Mouse (Mus musculus) embryo, embryonic 9.5 days (tissue): ENCODE results near the gene Gm10842.

Experiments used
- DNase-seq: peaks from one replicate; pipeline ENCODE4 v3.0.0-alpha.2; 2017; ENCODE audit errors: extremely low spot score

Gm10842 gene

DNA sequence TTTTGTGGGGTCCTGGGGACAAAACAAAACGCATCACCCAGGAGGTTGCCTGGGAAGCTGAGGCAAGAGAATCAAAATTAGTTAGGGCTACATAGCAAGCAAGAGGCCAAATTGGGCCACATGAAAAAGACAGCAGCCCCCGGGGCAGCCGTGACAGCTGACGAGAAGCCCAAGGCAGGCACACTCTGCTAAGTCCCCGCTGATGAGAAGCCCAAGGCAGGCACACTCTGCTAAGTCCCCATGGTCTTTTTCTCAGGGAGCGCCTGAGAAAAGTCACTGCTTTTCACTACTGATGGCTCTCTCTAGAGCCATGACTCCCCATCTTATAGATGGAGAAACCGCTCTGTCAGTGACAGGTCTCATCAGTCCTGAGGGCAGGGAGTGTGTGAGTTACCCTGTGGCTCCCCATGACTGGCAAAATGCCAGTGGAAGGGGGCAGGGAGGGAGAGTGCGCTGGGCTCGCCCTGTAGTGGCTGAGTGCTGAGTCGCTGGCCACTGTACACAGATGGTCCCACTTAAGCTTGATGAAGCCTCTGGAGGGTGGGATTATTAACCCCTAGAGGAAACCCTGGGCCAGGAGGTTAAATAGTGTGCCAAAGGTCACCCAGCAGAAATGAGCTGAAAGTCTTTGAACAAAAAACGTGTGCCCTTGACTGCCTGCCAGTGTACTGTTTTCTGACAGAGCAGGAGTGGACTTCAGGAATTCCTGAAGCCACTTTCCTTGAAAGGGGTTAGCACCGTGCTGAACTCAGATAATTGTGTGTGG lies 6.6 kb downstream of the Gm10842 start:
- peak; percentile 74 for DNase-seq

DNA sequence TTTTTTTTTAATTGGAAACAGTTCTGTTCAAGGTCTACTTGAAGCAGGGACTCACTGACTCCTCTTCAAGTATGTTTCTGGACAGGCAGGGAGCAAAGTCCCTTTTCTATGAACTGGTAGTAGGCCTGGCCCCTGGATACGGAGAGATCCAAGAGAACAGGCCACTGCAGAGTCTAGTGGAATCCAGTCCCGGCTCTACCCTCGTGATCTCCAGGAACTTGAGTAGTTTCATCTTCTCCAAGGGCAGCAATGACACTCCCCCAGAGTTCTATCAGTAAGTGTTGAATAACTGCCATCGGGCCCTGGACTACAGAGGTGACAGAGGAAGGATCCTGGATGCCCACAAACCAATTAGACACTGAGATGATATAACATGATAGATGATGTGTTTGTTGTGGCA lies 9.2 kb downstream of the Gm10842 start:
- DNase-seq: no peak

DNA sequence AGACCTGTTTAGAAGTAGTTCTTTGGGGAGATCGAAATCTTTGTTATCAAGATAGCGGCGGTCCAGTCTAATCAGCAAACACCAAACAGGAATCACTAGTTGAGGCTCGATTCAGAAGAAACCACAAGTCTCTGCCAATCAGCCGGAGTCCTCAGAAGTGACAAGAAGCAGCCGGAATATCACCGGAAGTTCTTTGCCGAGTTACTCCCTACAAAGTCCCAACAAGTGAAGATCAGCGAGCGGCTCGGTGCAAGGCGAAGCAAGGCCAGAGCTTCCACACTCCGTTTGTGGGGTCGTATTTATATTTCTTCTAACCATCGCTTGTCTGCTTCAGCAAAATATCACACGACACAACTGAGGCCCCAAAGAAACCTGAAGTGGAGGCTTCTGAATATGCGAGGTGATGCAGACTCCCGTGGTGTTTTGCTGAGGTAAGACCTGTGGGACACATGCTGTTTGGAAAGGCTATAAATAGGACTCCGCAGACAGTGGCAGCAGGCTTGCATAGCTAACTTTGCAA lies 10.1 kb downstream of the Gm10842 start:
- no peak for DNase-seq

DNA sequence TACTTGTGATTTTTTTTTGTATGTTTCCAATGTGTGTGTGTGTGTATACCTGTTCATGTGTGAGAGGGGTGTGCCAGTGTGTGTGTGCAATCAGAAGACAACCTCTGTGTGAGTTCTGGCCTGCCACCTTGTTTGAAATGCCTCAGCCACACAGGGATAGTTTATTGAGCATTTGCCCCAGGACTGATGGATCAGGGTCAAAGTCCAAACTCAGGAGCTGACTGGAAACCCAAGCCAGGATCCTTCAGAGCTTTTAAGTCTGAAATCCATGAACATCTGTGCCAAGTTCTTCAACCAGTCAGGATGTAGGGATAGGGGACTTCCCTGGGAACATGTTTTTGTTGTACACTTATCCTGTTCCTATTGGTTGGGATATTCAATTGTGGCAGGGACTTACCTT lies 11.4 kb downstream of the Gm10842 start:
- no peak for DNase-seq

DNA sequence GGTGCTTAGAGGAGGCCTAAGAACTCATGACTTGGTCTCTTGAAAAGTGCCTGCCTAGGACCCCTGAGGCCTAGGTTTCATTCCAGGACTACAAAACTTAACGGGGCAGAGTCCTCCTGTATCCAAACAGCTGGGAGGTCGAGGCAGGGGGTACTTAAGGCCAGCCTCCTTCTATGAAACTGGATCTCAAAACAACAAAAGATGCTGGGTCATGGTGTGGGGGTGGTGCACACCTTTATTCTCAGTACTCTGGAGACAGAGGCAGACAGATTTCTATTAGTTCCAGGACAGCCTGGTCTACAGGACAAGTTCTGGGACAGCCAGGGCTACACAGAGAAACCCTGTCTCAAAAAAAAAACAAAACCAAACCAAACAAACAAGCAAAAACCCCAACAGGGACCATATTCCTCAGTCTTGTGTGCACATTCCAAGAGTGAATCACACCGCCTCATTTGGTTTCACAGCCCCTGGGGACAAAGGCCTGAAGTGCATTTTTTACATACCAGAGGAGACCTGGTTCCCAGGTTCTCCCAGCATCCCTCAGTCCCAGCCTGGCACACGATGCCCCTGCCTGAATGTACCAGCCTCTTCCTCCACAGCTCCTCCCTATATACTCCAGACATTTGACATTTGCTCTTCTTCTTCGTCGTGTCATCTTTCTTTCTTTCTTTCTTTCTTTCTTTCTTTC lies 13.1 kb downstream of the Gm10842 start:
- no peak for DNase-seq

DNA sequence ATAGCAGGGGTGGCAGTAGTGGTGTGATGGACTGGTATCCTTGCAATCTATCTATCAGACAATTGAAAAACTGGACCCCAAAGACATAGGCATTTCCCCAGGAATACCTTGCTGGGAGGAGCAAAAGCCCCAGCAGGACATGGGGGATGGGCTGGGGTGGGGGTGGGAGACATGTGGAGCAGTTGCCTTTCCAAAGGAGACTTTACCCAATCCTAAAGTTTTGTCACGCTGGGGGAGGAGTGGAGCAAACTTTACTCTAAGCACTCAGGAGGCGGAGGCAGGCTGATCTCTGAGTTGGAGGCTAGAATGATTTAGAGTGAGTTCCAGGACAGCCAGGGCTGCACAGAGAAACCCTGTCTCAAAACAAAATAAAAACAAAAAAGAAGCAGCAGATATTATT lies 14.7 kb downstream of the Gm10842 start:
- DNase-seq: no peak

DNA sequence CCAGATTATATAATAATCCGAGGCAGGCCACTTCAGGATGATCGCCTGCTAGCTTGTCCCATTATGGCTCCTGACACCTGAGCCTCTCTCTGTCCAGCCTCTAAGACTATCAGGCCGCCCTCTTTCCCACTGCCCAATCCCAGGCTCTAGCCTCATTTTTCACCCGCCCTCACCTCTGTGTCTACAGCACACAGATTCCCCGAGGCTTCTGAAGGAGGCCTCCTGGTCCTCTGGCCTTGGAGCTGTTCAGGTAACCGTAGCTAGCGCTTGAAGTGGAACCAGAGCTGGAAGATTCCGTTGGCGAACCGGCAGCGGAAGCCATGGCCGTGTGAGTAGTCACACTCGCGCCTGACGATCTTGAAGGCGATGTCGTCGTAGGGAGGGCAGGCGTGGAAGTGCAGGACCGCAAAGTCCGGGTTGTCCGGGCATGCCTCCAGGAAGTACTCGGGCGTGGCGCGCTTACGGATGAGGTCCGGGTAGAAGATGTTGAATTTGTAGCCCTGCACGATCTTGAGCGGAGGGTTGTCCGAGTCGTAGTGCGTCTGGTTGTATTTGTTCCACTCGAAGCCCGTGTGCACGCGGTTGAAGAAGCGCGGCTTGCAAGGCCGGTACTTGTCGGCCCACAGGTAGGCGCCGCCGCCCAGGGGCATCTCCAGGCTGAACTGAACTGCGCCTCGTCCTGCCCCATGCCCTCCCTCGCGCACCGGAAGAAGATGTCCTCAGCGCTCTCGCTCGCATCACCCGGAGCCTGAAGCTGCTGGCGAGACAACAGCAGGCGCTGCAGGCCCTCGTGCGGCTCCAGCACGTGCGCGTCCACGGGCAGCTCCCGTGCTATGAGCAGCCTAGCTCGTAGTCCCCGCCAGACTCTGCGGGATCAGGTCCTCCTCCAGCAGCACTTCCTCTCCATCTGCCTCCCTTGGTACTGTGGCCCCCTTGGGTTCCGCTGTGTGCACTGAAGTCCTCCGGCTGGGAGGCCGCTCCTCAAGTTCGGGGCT lies 18.1 kb downstream of the Gm10842 start:
- no peak for DNase-seq

DNA sequence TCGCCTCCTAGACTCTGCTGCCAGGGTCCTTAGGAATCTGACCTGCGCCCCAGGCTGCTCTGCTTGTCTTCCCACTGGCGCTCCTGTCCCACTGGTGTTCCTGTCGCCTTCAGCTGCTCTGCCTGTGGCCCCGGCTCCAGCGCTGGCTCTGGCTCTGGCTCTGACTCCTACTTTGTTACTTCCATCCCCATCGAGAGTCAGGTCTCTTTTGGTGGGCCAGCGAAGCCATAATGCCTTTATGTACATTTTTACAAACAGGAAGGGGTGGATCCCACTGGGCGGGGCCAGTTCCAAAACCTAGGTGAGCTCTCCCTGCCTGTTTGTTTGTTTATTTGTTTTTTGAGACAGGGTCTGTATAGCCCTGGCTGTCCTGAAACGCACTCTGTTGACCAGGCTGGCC lies 20.1 kb downstream of the Gm10842 start:
- no peak for DNase-seq

DNA sequence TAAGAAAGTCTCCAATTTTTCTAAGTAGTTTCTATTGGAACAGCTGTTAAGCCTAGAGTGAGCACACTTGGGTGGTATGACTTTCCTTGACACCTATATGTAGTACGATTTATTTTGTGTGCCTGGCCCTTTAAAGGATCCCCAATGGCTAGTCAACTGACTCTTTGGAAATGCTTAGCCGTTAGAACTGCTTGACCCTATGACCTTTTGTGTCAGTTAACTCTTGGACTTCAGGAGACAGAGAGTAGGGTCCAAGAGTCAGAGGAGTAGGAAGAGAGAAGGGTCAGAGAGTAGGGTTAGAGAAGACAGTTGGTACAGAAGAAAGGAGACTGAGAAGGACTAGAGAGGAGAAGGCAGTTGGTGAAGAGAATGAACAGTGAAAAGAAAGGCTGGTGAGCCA lies 31.8 kb downstream of the Gm10842 start, which contains the start of gene Tlk2:
Tlk2 (plus strand) TSS at position 292 of the 400 bp plus-strand sequence.
- DNase-seq: no peak

DNA sequence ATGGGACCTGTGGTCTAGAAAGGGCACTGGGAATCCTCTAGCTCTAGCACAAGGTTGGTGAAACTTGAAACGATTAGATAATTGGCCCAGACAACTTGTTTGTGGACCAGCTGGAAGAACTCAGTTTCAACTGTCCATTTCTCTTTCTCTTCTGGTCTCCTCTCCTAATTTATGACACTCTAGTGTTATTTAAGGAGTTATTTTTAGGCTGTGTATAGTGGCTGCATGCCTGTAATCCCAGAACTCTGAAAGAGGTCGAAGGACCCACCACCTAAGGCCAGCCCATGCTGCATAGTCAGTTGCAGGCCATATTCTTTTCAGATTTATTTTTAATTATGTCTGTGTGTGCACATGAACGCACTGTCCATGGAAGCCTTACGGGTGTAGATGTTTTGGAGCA lies 32.8 kb downstream of the Gm10842 start:
- DNase-seq: no peak

DNA sequence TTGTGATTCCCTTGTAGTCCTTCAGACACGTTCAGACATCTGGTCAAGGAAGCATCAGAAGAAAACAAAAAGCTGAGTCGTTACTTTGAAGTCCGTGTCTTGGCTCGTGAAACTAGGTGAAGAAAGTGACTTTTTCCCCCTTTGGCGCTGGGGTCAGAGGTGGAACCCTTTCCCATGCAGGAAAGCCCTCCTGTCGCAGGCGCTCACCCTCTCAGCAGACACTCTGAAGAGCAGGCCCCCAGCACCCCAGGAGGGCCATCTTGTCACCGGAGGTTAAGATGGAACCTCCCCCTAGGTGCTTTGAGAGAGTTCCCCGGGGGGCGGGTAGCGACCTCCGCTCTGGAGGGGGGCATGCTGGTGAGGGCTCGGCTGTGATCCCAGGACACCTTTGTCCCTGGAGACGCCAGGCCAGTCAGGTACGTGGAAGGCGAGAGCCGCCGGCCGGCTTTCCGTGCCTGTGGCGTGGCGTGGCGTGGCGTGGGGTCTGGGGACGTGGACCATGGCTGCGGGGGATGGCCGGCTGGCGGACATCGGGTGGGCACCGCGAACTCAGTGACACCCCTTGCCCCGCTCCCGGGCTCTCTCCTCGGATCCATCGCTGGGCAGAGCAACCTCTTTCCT lies 33.9 kb downstream of the Gm10842 start:
- peak; percentile 63 for DNase-seq

DNA sequence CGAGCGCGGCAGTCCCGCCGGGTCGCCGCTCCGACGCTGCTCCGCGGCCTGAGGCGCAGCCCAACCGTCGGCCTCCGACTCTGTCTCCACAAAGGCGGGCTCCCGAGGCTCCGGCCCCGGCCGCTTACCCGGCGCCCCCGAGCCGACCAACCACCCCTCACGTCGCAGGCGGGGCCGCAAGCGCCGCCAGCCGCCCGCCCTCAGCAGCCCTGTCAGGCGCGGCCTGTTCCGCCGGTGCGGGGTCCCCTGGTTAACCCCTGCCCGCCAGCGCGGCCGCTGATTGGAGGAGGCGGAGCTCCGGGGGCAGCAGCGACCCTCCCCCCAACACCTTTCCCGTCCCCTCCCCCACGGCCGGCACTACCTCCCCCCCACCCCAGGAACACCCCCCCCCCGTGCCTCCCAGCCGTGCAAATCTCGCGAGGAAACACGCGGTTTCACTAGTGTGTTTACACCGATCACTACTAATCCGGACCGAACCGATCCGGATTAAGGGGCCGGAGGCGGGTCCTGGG lies 34.5 kb downstream of the Gm10842 start:
- peak; percentile 97 for DNase-seq

DNA sequence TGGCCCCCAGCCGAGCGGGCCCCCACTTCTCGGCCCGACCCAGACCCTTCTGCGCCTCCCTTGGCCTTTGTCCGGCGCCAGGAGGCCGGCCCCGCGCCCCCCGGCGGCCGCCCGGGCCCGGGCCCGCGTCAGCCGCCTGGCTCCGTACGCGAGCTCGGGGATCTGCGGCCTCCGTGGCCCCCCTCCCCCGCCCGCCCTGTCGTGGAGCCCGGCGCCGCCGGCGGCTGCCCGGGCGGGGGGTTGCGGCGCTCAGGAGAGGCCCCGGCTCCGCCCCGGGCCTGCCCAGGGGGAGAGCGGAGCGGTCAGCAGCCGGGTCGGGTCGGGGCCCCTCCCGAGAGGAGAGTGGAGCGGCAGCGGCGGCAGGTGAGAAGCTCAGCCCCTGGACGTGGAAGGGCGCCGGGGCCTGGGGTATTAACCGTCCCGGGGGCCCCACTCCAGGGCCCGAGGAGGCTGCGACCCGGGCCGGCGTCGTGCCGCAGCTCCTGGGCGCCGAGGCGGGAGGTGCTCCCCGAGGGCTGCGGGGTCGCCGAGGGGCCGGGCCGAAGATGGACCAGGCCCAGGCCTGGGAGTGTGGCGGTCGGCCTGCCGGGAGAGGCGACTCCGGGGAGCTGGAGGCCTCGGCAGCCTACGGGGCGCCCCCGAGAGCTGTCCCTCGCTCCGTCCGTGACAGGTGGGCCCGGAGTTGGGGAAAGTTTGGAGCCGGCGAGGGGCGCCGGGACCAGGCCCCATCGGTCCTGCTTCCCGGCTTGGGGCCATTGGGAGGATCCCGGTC lies 35.2 kb downstream of the Gm10842 start:
- peak; percentile 68 for DNase-seq

DNA sequence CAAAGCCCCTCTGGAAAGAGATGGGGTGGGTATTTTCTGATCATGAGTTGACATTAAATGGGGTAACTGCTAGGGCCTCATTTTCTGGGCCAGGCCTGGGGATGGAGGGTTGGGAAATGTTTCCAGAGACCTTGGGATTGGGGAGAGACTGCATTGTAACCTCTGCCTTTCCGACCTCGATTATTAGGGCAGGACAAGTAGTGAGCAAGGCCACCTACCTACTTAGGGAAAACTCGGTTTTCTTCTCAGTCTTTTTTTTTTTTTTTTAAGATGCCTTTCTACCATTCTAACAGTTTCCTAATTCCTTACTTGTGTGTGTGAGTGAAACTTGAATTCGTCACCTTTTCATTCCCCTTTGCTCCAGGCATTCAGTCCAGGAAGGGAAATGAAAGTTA lies 35.8 kb downstream of the Gm10842 start:
- no peak for DNase-seq

DNA sequence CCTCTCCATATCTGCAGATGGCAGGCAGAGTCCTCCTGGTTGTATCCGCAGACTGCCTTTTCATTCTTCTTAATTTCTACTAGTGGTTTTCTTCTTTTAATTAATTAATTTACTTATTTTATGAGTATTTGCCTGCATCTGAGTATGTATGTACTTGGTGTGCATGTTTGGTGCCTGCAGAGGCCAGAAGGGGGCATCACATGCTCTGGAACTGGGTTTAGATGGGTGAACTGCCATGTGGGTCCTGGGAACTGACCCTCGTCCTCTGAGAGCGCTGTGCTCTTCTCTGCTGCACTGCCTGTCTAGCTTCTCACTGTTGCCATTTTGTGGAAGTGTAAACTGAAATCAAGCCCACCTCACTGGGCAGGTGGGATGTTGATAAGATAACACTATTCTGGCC lies 38.0 kb downstream of the Gm10842 start:
- DNase-seq: no peak

DNA sequence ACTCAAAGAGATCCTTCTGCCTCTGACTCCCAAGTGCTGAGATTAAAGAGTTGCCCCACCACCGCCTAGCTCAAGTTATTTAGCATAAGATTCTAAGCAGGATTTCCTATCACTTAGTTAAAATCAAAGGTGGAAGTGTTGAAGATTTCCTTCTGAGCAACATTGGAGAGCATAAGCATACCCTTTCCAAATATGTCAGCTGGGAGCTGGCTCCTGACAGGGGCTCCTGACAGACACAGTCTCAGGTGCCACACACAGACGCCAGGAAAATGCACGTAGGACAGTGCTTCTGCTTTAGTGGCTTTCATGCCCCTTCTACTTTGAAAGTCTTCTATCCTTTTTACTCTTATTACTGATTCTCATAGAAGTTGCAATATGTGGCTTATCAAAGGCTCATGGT lies 45.5 kb downstream of the Gm10842 start:
- no peak for DNase-seq
